Mouse (Mus musculus) thymus, postnatal 25 days (tissue): ENCODE data around the gene Olfr235.
"Not testable (repeated sequence)": the region's sequence is repeated elsewhere in the genome, so short reads cannot be mapped to it uniquely, and the experiment has no call there.

Source experiments
- DNase-seq: peaks from one replicate; pipeline ENCODE4 v3.0.0; 2022

Gene Olfr235

DNA sequence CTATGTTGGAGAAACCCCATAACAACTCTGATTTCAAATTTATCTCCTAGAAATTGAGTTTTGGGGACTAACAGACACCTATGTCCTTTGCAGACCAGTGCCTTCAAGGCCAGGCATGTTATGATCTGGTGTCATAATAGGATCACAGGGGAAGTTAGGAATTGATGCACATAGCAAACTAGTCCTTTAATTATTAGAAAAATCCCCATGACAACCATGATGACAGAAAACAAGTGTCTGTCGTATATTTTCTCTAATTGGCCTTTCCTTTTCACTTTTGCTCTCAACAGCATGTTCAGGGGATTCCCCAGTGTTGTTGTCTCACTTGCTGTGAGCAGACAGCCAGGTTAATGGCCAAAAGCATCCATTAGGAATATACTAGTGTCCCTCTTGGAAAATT, at the start of gene Olfr235:
TSS of gene Olfr235 (plus strand) at position 301 of the 400 bp plus-strand sequence.
- no peak for DNase-seq

DNA sequence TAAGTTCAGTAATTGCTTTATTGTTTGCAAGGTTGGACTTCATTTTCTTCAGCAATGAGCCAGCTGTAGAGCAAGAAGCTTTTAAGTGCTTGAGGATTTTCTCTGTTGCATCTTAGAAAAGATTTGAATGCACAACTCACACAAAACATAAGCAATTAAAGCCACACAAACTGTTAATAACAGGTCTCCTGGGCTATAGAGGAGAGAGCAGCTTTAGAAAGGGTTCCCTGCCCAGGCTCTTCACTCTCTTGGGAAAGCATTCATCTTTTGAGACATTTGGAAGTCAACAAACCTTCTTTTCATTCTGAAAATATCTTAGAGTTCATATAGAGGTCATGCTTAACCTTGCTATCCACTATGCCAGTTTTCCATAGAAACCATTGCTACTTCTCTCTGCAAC, 28.3 kb upstream of the Olfr235 start, which contains the start of gene Olfr1432:
TSS of gene Olfr1432 (minus strand) at position 101 of the 400 bp plus-strand sequence.
- not testable (repeated sequence) for DNase-seq

DNA sequence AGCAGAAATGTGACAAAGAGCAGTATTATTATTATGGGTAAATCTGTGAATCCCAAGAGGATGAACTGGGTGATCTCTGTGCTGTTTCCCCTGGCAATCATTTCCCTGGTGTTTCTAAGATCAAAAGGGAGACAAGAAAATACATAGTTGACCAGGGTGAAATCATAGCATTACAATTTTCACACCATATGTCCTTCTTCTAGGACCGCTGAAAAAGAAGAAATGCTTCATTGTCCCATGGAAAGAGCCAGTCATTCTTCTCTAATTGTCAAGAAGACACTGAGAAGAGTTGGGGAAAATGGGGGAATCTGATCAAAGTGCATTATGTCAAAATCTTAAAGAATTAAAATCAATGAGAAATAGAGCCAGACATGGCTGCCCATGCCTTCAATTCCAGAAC, 19.3 kb upstream of the Olfr235 start, which contains the start of gene Olfr262:
TSS of gene Olfr262 (minus strand) at position 101 of the 400 bp plus-strand sequence.
- DNase-seq = no peak

DNA sequence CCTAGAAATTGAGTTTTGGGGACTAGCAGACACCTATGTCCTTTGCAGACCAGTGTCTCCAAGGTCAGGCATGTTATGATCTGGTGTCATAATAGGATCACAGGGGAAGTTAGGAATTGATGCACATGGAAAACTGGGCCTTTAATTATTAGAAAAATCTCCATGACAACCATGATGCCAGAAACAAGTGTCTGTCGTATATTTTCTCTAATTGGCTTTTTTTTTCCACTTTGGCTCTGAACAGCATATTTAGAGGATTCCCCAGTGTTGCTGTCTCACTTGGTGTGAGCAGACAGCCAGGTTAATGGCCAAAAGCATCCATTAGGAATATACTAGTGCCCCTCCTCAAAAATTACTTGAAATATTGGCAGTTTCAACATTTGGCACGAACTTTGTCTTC, 18.7 kb downstream of the Olfr235 start, which contains the start of gene Olfr1434:
TSS of gene Olfr1434 (plus strand) at position 301 of the 400 bp plus-strand sequence.
- DNase-seq = no peak

DNA sequence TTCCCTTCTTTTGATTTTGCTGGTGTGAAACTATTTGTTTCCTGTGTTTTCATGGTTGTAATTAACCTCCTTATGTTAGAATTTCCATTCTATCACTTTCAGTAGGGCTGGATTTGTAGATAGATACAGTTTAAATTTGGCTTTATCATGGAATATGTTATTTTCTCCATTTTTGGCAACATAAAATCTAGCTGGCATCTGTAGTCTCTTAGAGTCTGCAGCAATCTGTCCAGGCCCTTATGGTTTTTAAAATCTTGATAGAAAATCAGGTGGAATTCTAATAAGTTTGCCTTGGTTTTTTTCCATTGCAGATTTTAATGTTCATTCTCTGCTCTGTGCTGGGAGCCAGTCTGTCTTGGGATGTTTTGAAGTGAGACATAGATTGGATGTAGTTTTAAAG, 32.1 kb downstream of the Olfr235 start:
- DNase-seq = no peak

DNA sequence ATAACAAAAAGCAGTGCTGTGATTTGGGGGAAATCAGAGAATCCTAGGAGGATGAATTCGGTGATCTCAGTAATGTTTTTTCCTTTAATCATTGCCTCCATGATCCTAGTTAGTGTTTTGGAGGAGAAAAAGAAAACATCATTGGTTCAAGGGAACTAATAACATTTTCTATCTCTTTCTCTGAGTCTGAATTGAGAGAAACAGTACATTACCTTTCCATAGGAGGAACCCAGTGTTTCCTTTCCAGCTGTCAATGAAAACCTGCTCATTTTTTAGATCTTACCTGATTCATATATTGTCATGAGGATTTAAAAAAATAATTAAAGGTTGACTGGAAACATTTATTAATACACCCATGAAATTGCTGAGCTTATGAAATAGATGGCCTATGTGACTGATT, 38.2 kb downstream of the Olfr235 start, which contains the start of gene Olfr1436:
TSS of gene Olfr1436 (minus strand) at position 101 of the 400 bp plus-strand sequence.
- DNase-seq = not testable (repeated sequence)
